Mouse (Mus musculus): ENCODE results near the gene Adgrg2. TPM values are rescaled to one million over a fixed set of nuclear protein-coding genes. Genes with fewer than 3 reads are reported as not detected.
A peak's percentile ranks its signal among the peaks of the same experiment; 100 is the strongest.

The Adgrg2 gene
- total RNA-seq, 2 experiments from 2014 or later, result 0.64 to 1.3 TPM

DNA sequence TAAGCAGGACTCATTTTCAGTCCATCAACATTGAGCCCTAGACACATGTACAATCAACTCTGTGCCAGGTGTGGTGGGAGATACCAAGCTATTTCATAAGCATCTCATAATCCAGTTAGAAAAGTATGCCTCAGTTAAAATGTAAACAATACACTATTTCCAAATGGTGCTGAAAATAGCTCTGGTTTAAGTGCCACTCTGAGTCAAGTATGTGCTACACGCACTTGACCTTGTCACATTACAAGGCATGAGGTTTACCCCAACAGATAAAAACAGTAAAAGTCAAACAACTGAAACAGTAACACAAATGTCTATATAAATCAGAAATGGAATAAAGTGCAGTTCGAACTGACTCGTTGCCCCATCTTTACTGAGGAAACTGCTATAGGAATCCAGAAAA, 110.6 kb downstream of the Adgrg2 start:
- intact Hi-C loops (cut with DNase I), result no loop called here
- no peak for DNase-seq (ENCODE audit: low spot score in 2 of 2)

- intact Hi-C loops (cut with DNase I), result no loop called here
- no peak for DNase-seq (ENCODE audit: low spot score in 2 of 2)
Observed at GRCm38 (mm10) chrX:160501687-160502047, 111.2 kb downstream of the Adgrg2 start.

DNA sequence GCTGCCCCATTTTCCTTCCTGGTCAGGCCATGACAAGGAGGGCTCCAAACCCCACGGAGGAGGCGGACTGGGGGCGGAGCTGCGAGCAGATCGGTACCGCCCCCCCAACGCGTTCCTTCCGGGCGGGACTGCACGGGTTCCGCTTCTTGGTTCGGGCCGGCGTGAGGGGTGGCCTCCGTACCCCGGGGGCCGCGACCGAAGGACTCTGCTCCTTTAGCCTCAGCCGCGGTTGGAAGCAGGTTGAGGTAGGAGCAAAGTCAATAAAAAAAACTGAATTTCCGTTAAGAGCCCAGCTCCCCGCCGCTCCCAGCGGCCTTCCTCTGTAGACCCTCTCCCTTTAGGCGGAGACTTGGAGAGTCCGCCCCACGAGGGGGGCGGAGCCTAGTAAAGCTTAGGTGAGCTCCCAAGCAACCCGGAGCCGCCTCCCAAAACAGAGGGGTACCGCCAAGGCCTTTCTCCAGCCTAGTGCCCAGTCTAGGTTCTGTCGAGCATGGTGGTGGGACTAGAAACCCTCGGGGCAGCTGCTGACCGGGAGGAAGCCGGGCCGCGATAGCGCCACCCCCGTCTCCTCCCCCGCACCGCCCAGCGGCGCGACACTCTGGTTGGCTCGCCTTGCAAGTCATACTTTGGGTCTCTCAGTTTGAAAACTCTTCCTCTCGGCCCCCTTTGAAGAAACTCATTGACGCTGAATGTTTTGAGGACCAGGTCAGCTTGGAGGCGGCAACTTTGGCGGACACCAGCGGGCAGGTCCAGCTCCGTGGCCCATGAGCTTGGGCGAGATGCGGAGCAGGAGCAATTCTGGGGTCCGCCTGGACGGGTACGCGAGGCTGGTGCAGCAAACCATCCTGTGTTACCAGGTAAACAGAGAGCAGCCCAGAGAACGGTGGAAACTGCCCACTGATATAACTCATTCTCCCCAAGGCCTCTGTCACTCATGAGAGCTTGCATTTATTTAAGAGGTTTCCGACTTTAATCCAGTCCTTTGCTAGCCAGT, 111.9 kb downstream of the Adgrg2 start, which contains the start of gene Phka2:
TSS of gene Phka2 (plus strand) at position 119 of the 994 bp plus-strand sequence.
- peak; percentile 81 to 83 for DNase-seq (ENCODE audit: low spot score in 2 of 2)
- intact Hi-C loops (cut with DNase I), result no loop called here

DNA sequence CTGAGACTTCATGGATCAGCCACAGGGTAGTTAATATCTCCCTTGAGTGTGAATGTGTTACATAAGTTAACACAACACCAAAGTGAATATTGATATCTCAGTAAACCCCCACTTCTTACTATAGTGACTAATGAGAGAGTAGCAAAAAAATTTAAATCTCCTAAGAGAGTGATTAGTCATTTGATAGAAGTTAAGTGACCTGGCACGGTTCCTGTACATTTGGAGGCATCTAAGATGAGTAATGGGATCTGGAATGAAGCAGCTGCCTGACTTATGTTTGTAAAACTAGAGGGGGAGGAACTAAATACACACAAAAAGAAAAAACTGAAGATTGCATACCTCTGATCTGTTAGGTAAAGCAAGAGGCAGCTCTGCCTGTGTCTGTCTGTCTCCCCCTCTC, 118.6 kb downstream of the Adgrg2 start:
- intact Hi-C loops (cut with DNase I), result loop anchor here (5.0 kb wide), 1 partner anchor 1738 kb away; no protein-coding TSS in a partner anchor
- no peak for DNase-seq (ENCODE audit: low spot score in 2 of 2)

GRCm38 (mm10) chrX:160510197-160510596, 119.7 kb downstream of the Adgrg2 start:
- intact Hi-C loops (cut with DNase I), result no loop called here
- DNase-seq (ENCODE audit: low spot score in 2 of 2), result no peak

DNA sequence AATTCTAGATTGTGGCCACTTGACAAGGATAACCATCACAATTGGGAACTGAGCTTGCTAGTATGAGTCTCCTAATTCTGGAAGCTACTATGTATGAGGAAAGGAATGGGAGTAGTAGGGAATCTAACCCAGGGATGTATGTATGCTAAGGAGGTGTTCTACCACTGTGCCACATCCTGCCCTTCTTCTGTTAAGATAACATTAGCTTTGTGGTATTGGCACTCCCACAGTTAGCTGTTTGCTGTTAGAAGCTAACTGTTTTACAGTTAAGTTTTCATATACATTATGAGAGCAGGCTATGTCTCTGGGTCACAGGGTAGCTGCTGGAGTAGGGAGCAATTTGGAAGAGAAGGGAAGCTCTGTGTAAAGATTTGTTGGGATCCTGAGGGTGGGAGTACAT, 125.5 kb downstream of the Adgrg2 start:
- no peak for DNase-seq (ENCODE audit: low spot score in 2 of 2)
- intact Hi-C loops (cut with DNase I), result no loop called here

DNA sequence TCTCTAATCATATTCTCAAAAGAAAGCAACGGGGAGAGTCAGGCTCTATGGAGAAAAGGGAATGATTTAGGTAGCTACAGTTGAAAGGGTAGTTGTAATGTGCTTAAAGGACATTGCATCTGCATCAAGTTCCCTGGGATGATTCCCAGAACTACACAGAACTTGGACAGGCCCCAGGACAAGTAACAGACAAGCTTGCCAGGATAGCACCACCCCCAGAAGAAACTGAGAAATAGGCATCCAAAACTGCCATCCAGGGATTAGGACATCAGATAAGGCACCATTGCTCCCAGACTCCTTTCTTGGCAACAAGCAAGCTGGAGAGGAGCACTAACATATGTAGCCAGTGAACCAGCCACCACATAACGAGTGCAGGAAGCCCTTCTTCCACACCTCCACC, 152.3 kb downstream of the Adgrg2 start:
- intact Hi-C loops (cut with DNase I), result no loop called here
- DNase-seq (ENCODE audit: low spot score in 2 of 2), result peak in 1 of 2 experiments; percentile 10

Other genes with a start within 250 kb of the Adgrg2 start
- gene Phka2, start 111.5 kb downstream of the Adgrg2 start, total RNA-seq (2021), result 10 to 100 TPM; 24.9 to 44.0 TPM